Mouse (Mus musculus) induced T-regulatory cell, adult 2 months (primary cell): ENCODE data around the gene Pde8b.

Experiments
- DNase-seq: peaks from one replicate; pipeline ENCODE4 v3.0.0-alpha.2; 2012; ENCODE audit warnings: low read depth

The Pde8b gene

GRCm38 (mm10) chr13:95020216-95020615 lies 229.9 kb downstream of the Pde8b start:
- no peak for DNase-seq

- DNase-seq = no peak
Observed at GRCm38 (mm10) chr13:95019345-95019744, 230.8 kb downstream of the Pde8b start.

GRCm38 (mm10) chr13:95017916-95018315 lies 232.2 kb downstream of the Pde8b start:
- DNase-seq = peak; percentile 61

GRCm38 (mm10) chr13:95017278-95017677 lies 232.9 kb downstream of the Pde8b start:
- DNase-seq = no peak

- DNase-seq = peak; percentile 14
Observed at GRCm38 (mm10) chr13:95011546-95012257, 238.4 kb downstream of the Pde8b start.

GRCm38 (mm10) chr13:95009261-95009660 lies 240.9 kb downstream of the Pde8b start:
- no peak for DNase-seq

- peak; percentile 44 for DNase-seq
Observed at GRCm38 (mm10) chr13:95007281-95007680, 242.9 kb downstream of the Pde8b start.

GRCm38 (mm10) chr13:94990516-94990915 lies 259.6 kb downstream of the Pde8b start:
- DNase-seq = no peak

- DNase-seq = peak; percentile 20
Observed at GRCm38 (mm10) chr13:94979081-94979480, 271.1 kb downstream of the Pde8b start.

- DNase-seq = peak; percentile 95
Observed at GRCm38 (mm10) chr13:94976219-94977186, 273.6 kb downstream of the Pde8b start, which contains the start of gene Wdr41. Gene Wdr41 (plus strand): TSS chr13:94976344.

GRCm38 (mm10) chr13:94975828-94976218 lies 274.3 kb downstream of the Pde8b start:
- no peak for DNase-seq
